Mouse (Mus musculus): ENCODE data around the gene Apba2.

The Apba2 gene

DNA sequence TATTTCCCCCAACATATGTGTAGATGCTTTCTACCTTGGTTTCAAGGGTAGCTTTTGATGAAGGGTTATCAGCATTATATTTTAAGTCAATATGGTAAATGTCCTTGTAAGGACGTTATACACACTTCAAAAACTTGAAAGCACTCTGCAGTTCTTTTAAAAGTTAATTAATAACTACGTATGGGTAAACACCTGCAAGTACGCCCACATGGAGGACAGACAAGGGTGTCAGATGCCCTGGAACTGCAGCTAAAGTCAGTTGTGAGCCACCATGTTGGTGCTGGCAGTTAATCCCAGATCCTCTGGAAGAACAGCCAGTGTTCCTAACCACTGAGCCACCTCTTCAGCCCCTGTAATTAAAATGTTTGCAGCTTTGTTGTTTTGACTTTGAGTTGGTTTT lies 144.0 kb downstream of the Apba2 start:
- no peak for DNase-seq (ENCODE audit: low read depth, low spot score)
- no peaks in the 10 kb centered on the region for H3K27me3 ChIP-seq (ENCODE audit: control insufficient read depth, insufficient read depth, low read length, poor library complexity, severe bottlenecking)
- H3K36me3 ChIP-seq (ENCODE audit: control insufficient read depth, insufficient read depth, low read length, poor library complexity, severe bottlenecking), result no peaks in the 10 kb centered on the region

DNA sequence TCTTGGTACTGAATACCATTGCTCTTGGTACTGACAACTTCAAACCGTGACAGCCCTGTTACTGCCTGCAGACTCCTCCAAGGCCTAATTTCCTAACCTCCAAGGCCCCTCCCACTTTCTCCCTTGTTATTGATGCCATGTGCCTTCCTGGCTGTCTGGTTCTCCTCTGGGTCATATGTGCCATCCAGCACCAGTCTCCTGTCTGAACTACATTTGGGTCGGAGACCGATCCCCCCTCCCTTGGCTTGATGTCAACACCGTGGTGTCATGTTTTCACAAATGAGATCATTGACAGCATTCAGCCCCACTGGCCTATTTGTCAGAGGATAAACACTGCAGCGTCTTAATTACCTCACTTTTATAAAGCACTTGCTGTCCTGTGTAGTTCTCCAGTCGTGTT lies 144.5 kb downstream of the Apba2 start:
- Histone ChIP-seq H3K27me3 (ENCODE audit: control insufficient read depth, insufficient read depth, low read length, poor library complexity, severe bottlenecking) (no peaks in the 10 kb centered on the region), H3K36me3 (ENCODE audit: control insufficient read depth, insufficient read depth, low read length, poor library complexity, severe bottlenecking) (no peaks in the 10 kb centered on the region)
- DNase-seq (ENCODE audit: low read depth, low spot score), result no peak

DNA sequence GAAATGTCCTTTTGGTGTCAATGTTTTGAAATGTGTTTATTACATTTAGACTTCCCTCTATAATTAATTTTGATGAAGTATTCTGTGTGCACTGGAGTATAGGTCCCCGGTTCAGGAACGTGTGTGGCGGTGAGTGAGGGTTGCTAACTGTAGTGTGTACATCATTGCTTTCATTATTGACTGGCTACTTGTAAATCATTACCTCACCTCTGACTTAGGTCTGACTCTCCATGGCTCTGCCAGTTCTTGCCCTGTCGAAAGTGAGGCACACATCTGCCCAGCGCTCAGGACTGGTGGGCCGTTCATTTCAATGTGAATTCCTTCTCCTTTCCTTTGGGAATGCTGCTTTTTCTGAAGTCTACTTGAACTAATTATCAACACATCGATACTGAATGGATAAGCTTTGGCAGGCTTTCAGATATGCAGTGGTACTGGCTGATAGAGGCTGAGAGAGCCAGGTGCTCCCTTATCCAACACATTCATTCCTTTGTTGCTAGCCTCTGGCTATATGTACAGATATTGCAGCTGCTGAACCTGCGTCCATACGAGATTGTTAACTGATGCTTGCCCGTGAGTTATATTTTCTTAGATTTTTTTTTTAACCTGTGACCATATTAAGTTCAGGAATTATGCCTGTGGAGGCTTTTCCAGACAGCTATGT lies 147.6 kb downstream of the Apba2 start:
- Histone ChIP-seq H3K27me3 (ENCODE audit: control insufficient read depth, insufficient read depth, low read length, poor library complexity, severe bottlenecking) (no peaks in the 10 kb centered on the region), H3K36me3 (ENCODE audit: control insufficient read depth, insufficient read depth, low read length, poor library complexity, severe bottlenecking) (no peaks in the 10 kb centered on the region)
- DNase-seq (ENCODE audit: low read depth, low spot score), result no peak

DNA sequence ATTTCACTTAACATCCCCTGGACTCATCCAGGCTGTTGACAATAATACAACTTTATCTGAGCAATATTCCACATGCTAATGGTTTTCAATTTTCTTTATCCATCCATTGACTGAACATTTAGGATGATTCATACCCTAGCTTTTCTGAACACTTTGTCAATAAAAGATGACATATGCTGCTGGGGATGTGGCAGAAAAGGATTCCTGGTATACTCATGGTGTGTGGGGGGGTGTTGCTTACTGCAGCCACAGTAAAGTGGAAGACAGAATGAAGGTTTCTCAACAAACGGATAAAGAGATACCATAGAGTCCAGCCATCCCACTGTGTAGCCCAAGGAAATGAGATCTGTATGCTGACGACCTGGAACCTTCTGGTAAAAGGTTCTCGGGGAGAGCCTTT lies 150.5 kb downstream of the Apba2 start:
- no peaks in the 10 kb centered on the region for H3K36me3 ChIP-seq (ENCODE audit: control insufficient read depth, insufficient read depth, low read length, poor library complexity, severe bottlenecking)
- H3K27me3 ChIP-seq (ENCODE audit: control insufficient read depth, insufficient read depth, low read length, poor library complexity, severe bottlenecking), result no peaks in the 10 kb centered on the region
- no peak for DNase-seq (ENCODE audit: low read depth, low spot score)

DNA sequence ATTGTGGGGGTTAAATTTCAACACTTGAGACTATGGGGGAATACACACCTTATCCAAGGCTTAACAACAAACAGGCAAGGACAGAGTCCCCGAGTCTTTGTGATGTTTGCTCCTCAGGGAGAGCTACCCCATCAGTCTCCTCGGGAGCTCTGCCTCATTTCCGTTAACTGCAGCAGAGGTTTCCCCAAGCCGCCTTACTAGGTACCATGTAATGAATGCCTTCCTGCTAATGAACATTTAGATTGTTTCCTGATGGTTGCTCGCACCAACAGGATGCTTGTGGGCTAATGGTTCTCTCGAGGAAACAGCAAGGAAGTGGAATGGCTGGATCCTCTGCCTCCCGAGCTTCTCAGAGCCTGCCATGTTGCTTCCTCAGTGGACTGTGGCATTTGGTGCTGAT lies 155.3 kb downstream of the Apba2 start:
- no peak for DNase-seq (ENCODE audit: low read depth, low spot score)
- H3K27me3 ChIP-seq (ENCODE audit: control insufficient read depth, insufficient read depth, low read length, poor library complexity, severe bottlenecking), result no peaks in the 10 kb centered on the region
- no peaks in the 10 kb centered on the region for H3K36me3 ChIP-seq (ENCODE audit: control insufficient read depth, insufficient read depth, low read length, poor library complexity, severe bottlenecking)

DNA sequence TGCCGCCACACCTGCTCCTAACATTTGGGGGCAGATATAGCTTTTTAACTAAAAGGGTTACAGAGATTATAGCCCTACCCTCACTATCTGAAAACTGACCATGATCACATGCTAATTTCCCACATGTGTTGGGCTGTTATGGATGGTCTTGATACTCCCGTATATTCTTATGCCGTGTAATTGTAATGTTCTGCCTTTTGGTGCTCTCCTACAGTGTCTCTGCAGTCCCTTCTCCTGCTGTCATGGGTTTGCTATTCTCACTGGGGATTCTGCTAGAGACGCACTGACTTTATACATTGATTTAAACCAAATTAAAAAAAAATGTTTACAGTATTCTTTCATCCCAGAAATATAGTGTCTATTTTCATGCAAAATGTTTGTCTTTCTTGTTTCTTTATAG lies 157.4 kb downstream of the Apba2 start:
- DNase-seq (ENCODE audit: low read depth, low spot score), result no peak

DNA sequence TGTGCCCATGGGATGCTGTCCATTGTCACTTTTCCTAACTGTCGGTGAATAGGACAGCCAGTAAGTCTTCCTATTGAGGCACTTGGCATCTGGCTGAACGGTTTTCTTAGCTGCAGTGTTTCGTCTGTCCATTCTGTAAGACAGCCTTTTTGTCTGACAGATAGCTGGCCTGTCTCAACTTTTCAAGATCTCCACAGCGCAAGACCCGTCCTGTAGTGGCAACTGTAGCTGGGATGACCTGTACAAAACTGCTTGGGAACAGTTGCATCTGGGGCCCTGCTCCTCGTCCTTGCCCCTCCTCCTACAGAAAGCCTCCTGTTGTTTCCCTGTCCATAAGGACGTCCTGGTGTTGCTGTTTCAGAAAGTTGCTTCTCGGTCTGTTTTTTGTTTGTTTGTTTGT lies 157.8 kb downstream of the Apba2 start:
- Histone ChIP-seq H3K27me3 (ENCODE audit: control insufficient read depth, insufficient read depth, low read length, poor library complexity, severe bottlenecking) (no peaks in the 10 kb centered on the region), H3K36me3 (ENCODE audit: control insufficient read depth, insufficient read depth, low read length, poor library complexity, severe bottlenecking) (no peaks in the 10 kb centered on the region)
- DNase-seq (ENCODE audit: low read depth, low spot score), result no peak

More for the DNA sequence above, 157.4 kb downstream of the Apba2 start:
- Histone ChIP-seq H3K27me3 (ENCODE audit: control insufficient read depth, insufficient read depth, low read length, poor library complexity, severe bottlenecking) (no peaks in the 10 kb centered on the region), H3K36me3 (ENCODE audit: control insufficient read depth, insufficient read depth, low read length, poor library complexity, severe bottlenecking) (no peaks in the 10 kb centered on the region)

DNA sequence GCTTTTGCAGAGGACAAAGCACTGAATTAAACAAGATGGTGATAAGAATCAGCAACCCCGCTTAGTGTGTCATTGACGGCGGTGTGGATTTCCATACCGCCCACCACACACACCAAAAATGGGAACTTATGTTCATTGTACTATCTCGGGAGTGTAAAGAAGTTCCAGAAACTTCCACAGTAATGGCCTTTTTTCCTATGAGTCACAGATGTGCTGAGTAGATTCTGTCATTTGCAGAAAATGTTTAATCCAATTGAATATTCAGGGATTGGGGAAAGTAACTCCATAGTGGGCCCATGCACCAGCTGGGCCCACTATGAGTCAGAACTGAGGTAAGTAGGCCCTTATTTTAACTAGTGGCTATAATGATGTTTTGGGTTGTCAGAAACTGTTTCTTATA lies 161.0 kb downstream of the Apba2 start:
- H3K36me3 ChIP-seq (ENCODE audit: control insufficient read depth, insufficient read depth, low read length, poor library complexity, severe bottlenecking), result no peaks in the 10 kb centered on the region
- DNase-seq (ENCODE audit: low read depth, low spot score), result no peak
- no peaks in the 10 kb centered on the region for H3K27me3 ChIP-seq (ENCODE audit: control insufficient read depth, insufficient read depth, low read length, poor library complexity, severe bottlenecking)

DNA sequence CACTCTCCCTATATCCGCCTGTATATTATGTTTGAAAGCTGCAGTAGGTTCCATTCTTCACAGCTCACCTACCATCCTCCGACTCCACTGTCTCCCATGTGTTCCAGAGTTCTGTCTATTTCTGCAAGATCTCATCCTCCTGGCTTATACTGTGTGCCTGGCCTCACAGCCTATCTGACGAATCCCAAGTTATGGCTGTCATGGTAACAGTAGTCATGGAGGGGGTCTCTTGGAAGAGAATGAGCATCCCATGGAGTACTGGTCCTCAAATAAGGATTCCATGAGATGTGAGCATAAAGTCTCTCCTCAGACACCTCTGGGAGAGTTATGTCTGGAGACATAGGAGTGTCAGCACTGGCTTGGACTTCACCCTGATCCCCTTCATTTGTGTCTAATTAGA lies 162.1 kb downstream of the Apba2 start:
- Histone ChIP-seq H3K36me3 (ENCODE audit: control insufficient read depth, insufficient read depth, low read length, poor library complexity, severe bottlenecking) (no peaks in the 10 kb centered on the region), H3K27me3 (ENCODE audit: control insufficient read depth, insufficient read depth, low read length, poor library complexity, severe bottlenecking) (no peaks in the 10 kb centered on the region)
- DNase-seq (ENCODE audit: low read depth, low spot score), result no peak

DNA sequence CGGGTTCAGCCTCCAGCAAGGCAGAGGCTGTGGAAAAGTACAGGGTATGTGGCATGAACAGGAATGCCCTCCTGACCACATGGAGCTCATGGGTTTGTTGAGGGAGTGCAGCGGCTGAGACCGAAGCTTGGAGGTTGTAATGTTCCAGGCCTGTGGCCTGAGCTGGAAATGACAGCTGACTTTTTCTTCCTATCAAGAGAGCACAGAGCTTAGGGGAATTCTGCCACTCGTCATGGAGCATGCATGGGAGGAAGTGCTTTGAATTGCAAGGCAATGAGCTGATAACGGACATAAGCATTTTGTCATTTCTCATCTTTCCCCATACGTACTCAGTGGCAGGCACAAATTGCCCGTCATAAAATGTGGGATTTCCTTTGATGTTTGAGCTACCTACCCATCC lies 163.6 kb downstream of the Apba2 start:
- Histone ChIP-seq H3K36me3 (ENCODE audit: control insufficient read depth, insufficient read depth, low read length, poor library complexity, severe bottlenecking) (no peaks in the 10 kb centered on the region), H3K27me3 (ENCODE audit: control insufficient read depth, insufficient read depth, low read length, poor library complexity, severe bottlenecking) (no peaks in the 10 kb centered on the region)
- DNase-seq (ENCODE audit: low read depth, low spot score), result no peak

DNA sequence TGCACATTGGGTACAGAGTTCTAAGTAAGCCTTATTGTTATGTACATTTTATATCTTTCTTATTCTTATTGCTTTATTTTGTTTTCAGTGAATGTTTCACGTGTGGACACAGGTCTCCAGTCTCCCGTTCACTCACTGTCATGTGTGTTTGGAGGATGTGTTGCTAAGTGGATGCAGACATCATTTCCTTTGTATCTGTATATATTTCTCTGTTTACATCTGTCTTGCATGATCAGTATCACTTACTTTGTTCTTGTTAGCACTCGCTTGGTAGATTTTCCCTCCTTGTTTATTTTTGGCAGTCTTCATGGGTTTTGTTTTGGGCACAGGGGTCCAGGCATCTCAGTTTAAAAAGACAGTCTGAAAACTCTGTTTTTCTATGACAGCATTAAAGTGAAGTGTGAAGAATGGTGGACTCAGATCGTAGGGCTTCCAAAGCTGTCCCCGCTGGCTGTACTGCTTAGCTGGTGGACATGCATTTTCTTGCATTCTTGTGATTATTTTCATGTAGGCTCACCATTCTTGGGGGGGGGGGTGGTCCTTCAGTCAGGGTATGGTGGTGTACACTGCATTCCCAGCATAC lies 164.3 kb downstream of the Apba2 start:
- H3K27me3 ChIP-seq (ENCODE audit: control insufficient read depth, insufficient read depth, low read length, poor library complexity, severe bottlenecking), result no peaks in the 10 kb centered on the region
- DNase-seq (ENCODE audit: low read depth, low spot score), result no peak
- H3K36me3 ChIP-seq (ENCODE audit: control insufficient read depth, insufficient read depth, low read length, poor library complexity, severe bottlenecking), result no peaks in the 10 kb centered on the region

DNA sequence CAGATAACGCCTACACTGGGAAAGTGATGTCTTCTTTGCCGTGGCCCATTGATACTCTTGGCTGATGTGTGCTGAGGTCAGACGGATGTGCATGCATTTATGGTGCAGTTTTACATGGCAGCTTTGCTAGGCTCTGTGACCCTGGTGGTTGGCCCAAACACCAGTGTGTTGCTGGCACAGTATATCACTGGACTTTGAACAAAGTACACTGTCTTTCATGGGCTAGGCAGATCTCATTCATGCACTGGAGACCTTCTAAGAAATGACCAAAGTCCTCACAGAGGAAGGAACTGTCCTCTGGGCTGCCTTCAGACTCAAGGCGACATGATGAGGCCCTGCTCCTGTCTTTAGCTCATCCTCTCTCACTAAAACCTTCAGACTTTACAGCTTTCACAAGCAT lies 166.5 kb downstream of the Apba2 start:
- no peaks in the 10 kb centered on the region for H3K36me3 ChIP-seq (ENCODE audit: control insufficient read depth, insufficient read depth, low read length, poor library complexity, severe bottlenecking)
- H3K27me3 ChIP-seq (ENCODE audit: control insufficient read depth, insufficient read depth, low read length, poor library complexity, severe bottlenecking), result no peaks in the 10 kb centered on the region
- no peak for DNase-seq (ENCODE audit: low read depth, low spot score)

DNA sequence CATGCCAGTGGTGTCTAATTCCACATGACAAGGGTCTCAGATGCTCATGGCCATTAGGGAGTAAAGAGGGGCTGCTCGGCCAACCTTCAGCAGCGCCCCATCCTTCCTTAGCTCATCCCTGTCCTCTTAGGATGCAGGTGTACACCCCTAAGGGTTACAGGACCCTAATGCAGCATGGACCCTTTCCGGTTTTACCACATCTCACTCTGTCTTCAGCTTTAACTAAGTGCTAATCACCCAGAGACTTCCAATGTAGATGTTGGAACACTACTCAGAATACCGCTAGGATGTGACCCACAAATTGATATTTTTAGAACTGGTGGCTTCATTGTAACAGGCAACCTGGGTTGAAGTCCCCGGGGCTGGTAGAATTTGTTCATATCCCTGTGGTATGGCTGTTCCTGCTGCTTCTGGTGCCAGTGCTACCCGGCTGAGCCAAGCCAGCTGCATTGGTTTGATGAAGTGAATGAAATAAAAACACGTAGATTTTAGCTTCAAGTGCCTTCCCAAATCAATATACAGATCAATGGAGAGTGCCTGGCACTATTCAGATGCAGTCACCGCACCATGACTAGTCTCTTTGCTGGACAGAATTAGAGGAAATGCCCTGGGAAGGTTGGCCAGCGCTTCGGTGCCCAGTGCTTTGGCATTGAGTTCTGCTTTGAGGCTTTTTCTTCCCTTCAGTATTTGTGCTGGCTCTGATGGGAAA lies 178.4 kb downstream of the Apba2 start:
- H3K36me3 ChIP-seq (ENCODE audit: control insufficient read depth, insufficient read depth, low read length, poor library complexity, severe bottlenecking), result no peaks in the 10 kb centered on the region
- DNase-seq (ENCODE audit: low read depth, low spot score), result no peak

DNA sequence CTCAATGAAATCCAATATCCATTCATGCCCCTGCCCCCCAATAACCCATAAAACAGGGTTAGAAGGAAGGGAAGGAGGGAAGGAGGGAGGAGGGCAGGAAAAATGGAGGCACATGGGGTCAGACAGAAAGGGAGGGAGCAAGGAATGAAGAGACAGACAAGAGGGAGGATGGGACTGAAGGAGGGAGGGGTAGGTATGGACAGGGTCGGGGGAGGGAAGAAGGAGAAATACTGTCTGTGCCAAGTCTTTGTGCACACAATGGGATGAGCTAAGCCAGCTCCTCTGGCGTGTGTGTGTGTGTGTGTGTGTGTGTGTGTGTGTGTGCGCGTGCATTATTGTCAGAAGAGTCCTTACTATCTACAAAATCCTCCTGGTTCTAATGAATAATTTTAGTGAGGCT lies 183.4 kb downstream of the Apba2 start:
- Histone ChIP-seq H3K36me3 (ENCODE audit: control insufficient read depth, insufficient read depth, low read length, poor library complexity, severe bottlenecking) (no peaks in the 10 kb centered on the region), H3K27me3 (ENCODE audit: control insufficient read depth, insufficient read depth, low read length, poor library complexity, severe bottlenecking) (no peaks in the 10 kb centered on the region)
- no peak for DNase-seq (ENCODE audit: low read depth, low spot score)

More for the DNA sequence above, 178.4 kb downstream of the Apba2 start:
- no peaks in the 10 kb centered on the region for H3K27me3 ChIP-seq (ENCODE audit: control insufficient read depth, insufficient read depth, low read length, poor library complexity, severe bottlenecking)

DNA sequence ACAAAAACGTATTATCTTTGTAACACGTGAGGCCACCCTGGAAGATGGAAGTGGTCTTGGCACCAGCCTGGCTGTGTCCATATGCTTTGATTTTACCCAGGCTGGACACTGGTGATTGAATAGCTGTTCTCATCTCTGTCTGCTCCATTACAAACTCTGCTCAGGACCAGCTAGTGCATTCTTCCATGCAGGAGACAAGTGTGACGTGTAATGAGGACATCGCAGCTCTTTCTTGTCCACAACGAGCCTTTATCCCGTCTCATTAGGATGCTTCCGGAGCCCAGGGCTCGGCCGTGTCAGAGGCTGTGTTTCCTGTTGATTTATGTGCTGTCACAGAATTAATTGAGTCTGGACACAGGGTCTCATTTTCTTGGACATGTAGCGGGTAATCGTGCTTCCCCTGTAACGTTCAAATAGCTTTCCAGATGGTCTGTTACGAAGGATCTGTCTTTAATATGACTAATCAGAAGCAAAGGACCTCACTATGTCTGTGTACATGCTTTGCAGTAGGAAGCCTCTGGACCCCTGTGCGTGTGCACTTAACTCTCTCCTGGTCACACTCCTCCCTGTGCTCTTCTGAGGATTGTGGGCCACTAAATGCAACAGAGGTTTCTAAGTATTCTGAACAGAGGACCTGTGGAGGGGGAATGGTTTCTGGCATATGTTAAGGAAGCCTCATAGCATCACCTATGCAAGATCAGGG lies 186.8 kb downstream of the Apba2 start:
- DNase-seq (ENCODE audit: low read depth, low spot score), result no peak
- Histone ChIP-seq H3K36me3 (ENCODE audit: control insufficient read depth, insufficient read depth, low read length, poor library complexity, severe bottlenecking) (no peaks in the 10 kb centered on the region), H3K27me3 (ENCODE audit: control insufficient read depth, insufficient read depth, low read length, poor library complexity, severe bottlenecking) (no peaks in the 10 kb centered on the region)
